Mouse (Mus musculus): Measurements from ENCODE around the gene Cep85l. TPM values are rescaled to one million over a fixed set of nuclear protein-coding genes. Genes with fewer than 3 reads are reported as not detected.
A peak's percentile ranks its signal among the peaks of the same experiment; 100 is the strongest.

The Cep85l gene
- polyA plus RNA-seq, 1 experiment from 2014 or later: 3.8 TPM

DNA sequence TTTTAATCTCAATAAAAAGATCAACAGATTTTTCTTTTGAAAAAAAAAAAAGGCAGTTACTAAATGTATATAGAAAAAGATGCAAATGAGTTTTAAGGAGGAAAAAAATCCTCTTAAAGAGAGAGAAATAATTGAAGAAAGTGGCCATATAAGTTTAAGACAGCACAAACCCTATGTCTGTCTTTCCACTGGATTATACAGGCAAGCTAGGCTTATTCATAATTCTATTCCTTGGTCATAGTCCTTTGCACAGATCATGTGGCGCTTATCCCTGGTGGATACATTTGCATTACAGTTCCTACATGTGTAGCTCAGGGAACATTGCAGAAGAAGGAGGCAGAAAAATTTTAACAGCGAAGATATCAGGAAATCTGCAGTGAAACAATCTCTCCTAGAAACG lies 73.1 kb downstream of the Cep85l start:
- Histone ChIP-seq H3K9me3 (ENCODE audit: control insufficient read depth, low read length) (no peaks in the 10 kb centered on the region), H3K4me1 (ENCODE audit: control insufficient read depth, insufficient read depth, low read length) (no peaks in the 10 kb centered on the region), H3K27ac (ENCODE audit: low read depth, low read length) (no peak overlapping the region), H3K36me3 (ENCODE audit: control insufficient read depth, insufficient read depth, low read length) (no peaks in the 10 kb centered on the region), H3K9ac (ENCODE audit: low read length) (no peak overlapping the region), H3K4me3 (ENCODE audit: low read depth, low read length) (no peak overlapping the region), H3K4me2 (no peak overlapping the region), H3K27me3 (ENCODE audit: control insufficient read depth, insufficient read depth, low read length) (no peaks in the 10 kb centered on the region)
- 87% methylated on average over 3 of the region's 3 CpGs for WGBS
- ATAC-seq (ENCODE audit: low FRiP score): no peak
- DNase-seq (ENCODE audit: low spot score, missing footprints): peak; percentile 61

DNA sequence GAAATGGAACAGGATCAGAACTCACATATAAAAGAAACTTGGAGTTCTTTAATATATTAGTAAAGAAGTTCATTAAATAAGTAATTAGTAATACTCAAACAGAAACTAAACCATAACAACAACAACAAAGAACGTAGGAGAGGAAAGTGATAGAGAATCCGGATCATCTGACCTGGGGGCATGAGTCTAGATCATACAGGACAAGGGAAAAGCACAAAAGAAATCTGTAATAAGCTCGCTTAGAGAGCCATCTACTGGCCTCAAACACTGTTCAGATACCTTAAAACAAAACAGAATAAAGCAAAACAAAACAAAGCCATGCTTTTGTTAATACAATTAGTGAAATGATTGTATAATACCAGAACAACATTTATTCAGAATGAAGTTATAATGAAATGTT lies 73.9 kb downstream of the Cep85l start:
- H3K4me1 ChIP-seq (ENCODE audit: control insufficient read depth, insufficient read depth, low read length): no peaks in the 10 kb centered on the region
- ATAC-seq (ENCODE audit: low FRiP score) (0 out of 2 replicates have a peak, but pooled peaks have one; percentile 44), DNase-seq (ENCODE audit: low spot score, missing footprints) (peak; percentile 57)
- 58% methylated on average over 3 of the region's 3 CpGs for WGBS
- no peaks in the 10 kb centered on the region for H3K27me3 ChIP-seq (ENCODE audit: control insufficient read depth, insufficient read depth, low read length)
- H3K27ac ChIP-seq (ENCODE audit: low read depth, low read length): no peak overlapping the region
- no peak overlapping the region for H3K9ac ChIP-seq (ENCODE audit: low read length)
- H3K4me3 ChIP-seq (ENCODE audit: low read depth, low read length): no peak overlapping the region
- H3K36me3 ChIP-seq (ENCODE audit: control insufficient read depth, insufficient read depth, low read length): no peaks in the 10 kb centered on the region
- H3K9me3 ChIP-seq (ENCODE audit: control insufficient read depth, low read length): no peaks in the 10 kb centered on the region
- H3K4me2 ChIP-seq: no peak overlapping the region

DNA sequence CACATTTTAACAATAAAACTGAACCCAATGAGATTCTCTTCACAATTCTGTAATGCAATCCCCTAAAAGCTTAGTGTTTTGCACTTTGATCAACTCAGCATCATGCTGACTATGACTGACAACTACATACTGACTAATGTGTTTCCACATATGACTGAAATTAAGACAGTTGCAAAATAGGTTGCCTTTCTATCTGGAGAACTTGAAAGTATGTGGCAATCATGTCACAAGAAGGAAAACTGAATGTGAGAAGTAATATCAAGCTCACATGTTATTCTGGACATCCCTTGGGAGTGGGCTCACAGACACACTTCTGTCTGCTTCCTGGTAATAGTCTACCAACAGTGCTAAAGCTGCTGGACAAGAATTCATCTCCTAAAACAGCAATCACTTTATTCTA lies 94.6 kb downstream of the Cep85l start:
- Histone ChIP-seq H3K4me1 (ENCODE audit: control insufficient read depth, insufficient read depth, low read length) (no peaks in the 10 kb centered on the region), H3K4me3 (ENCODE audit: low read depth, low read length) (no peak overlapping the region), H3K27me3 (ENCODE audit: control insufficient read depth, insufficient read depth, low read length) (no peaks in the 10 kb centered on the region), H3K9me3 (ENCODE audit: control insufficient read depth, low read length) (no peaks in the 10 kb centered on the region), H3K4me2 (no peak overlapping the region), H3K36me3 (ENCODE audit: control insufficient read depth, insufficient read depth, low read length) (no peaks in the 10 kb centered on the region), H3K27ac (ENCODE audit: low read depth, low read length) (no peak overlapping the region), H3K9ac (ENCODE audit: low read length) (no peak overlapping the region)
- ATAC-seq (ENCODE audit: low FRiP score): no peak
- DNase-seq (ENCODE audit: low spot score, missing footprints): peak; percentile 23

DNA sequence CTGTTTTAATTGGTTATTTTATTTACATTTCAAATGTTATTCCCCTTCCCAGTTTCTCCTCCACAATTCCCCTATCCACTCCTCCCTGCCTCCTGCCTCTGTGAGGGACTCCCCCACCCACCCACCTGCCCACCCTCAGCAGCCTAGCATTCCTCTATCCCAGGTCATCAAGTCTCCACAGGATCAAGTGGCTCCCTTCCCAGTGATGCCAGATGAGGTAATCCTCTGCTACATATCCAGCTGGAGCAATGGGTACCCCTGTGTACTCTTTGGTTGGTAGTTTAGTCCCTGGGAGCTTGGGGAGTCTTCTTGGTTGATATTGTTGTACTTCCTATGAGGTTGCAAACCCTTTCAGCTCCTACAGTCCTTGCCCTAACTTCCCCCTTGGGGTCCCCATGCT lies 107.5 kb downstream of the Cep85l start:
- ATAC-seq (ENCODE audit: low FRiP score): no peak
- DNase-seq (ENCODE audit: low spot score, missing footprints): peak; percentile 26

DNA sequence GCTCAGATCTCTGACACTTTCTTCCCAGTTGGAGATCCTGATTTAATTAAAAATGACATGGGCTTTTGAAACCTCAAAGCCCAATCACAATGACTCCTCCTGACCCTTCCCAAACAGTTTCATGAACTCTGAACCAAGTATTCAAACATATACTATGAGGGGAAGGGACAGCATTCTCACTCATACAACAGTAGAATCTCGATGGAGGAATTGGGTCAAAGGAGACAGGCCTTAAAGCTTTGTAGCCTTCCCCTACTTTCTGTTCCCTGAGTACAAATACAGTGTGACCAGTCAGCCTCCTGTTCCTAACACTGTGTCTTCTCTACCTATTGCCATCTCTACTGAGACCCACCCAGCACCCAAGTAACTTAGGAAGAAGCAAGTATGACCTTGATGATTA lies 117.7 kb downstream of the Cep85l start:
- ATAC-seq (ENCODE audit: low FRiP score): no peak
- Histone ChIP-seq H3K27ac (ENCODE audit: low read depth, low read length) (no peak overlapping the region), H3K4me1 (ENCODE audit: control insufficient read depth, insufficient read depth, low read length) (no peaks in the 10 kb centered on the region), H3K9ac (ENCODE audit: low read length) (no peak overlapping the region), H3K36me3 (ENCODE audit: control insufficient read depth, insufficient read depth, low read length) (no peaks in the 10 kb centered on the region), H3K9me3 (ENCODE audit: control insufficient read depth, low read length) (no peaks in the 10 kb centered on the region), H3K4me2 (no peak overlapping the region), H3K27me3 (ENCODE audit: control insufficient read depth, insufficient read depth, low read length) (no peaks in the 10 kb centered on the region), H3K4me3 (ENCODE audit: low read depth, low read length) (no peak overlapping the region)
- DNase-seq (ENCODE audit: low spot score, missing footprints): peak; percentile 71
- WGBS: 36% methylated on average over 1 of the region's 1 CpGs

More for the DNA sequence above, 107.5 kb downstream of the Cep85l start:
- no peak overlapping the region for H3K4me3 ChIP-seq (ENCODE audit: low read depth, low read length)
- H3K9me3 ChIP-seq (ENCODE audit: control insufficient read depth, low read length): no peaks in the 10 kb centered on the region
- H3K4me1 ChIP-seq (ENCODE audit: control insufficient read depth, insufficient read depth, low read length): no peaks in the 10 kb centered on the region
- H3K27ac ChIP-seq (ENCODE audit: low read depth, low read length): no peak overlapping the region
- H3K9ac ChIP-seq (ENCODE audit: low read length): no peak overlapping the region
- no peak overlapping the region for H3K4me2 ChIP-seq
- H3K36me3 ChIP-seq (ENCODE audit: control insufficient read depth, insufficient read depth, low read length): no peaks in the 10 kb centered on the region
- no peaks in the 10 kb centered on the region for H3K27me3 ChIP-seq (ENCODE audit: control insufficient read depth, insufficient read depth, low read length)

DNA sequence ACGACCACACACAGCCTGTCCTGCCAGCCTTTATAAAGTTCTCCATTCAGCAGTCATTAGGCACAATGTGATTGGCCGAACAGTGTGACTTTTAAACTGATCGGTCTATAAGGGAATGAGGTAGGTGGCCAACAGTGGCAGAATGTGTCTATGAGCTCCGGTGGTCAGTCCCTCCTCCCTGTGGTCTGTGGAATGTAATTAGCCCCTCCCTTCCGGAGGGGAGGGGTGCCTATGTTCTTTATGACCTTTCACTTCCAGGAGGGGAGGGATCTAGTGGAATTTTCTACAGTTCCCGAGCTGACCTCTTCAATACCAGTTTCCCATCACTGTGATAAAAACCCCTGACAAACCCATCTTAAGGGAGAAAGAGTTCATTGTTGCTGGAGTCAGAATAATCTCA lies 144.4 kb downstream of the Cep85l start:
- H3K9ac ChIP-seq (ENCODE audit: low read length): no peak overlapping the region
- WGBS: 72% methylated on average over 6 of the region's 6 CpGs
- no peaks in the 10 kb centered on the region for H3K36me3 ChIP-seq (ENCODE audit: control insufficient read depth, insufficient read depth, low read length)
- no peaks in the 10 kb centered on the region for H3K4me1 ChIP-seq (ENCODE audit: control insufficient read depth, insufficient read depth, low read length)
- H3K9me3 ChIP-seq (ENCODE audit: control insufficient read depth, low read length): no peaks in the 10 kb centered on the region
- no peak overlapping the region for H3K4me2 ChIP-seq
- ATAC-seq (ENCODE audit: low FRiP score): no peak
- no peak for DNase-seq (ENCODE audit: low spot score, missing footprints)
- H3K27me3 ChIP-seq (ENCODE audit: control insufficient read depth, insufficient read depth, low read length): no peaks in the 10 kb centered on the region
- H3K27ac ChIP-seq (ENCODE audit: low read depth, low read length): no peak overlapping the region
- no peak overlapping the region for H3K4me3 ChIP-seq (ENCODE audit: low read depth, low read length)

DNA sequence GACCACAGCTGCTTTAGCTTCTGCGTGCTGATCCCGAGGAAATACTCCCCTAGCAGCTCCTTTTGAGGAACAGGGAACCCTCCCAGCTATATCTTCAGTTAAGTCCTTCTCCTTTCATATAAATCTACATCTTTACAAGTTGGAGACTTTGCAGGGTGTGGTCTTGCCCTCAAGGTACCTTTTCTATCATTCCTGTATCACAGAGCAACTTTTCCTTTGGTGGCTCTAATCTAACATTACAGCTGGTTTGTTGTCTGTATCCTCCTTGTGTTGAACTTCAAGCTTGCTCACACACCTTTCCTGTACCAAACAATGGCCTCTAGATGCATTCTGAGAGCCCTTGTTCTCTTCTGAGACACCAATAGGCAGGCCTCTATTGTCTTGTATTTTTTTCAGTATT lies 145.1 kb downstream of the Cep85l start:
- Histone ChIP-seq H3K27ac (ENCODE audit: low read depth, low read length) (no peak overlapping the region), H3K27me3 (ENCODE audit: control insufficient read depth, insufficient read depth, low read length) (no peaks in the 10 kb centered on the region), H3K4me3 (ENCODE audit: low read depth, low read length) (no peak overlapping the region), H3K9ac (ENCODE audit: low read length) (no peak overlapping the region), H3K9me3 (ENCODE audit: control insufficient read depth, low read length) (no peaks in the 10 kb centered on the region), H3K4me1 (ENCODE audit: control insufficient read depth, insufficient read depth, low read length) (no peaks in the 10 kb centered on the region), H3K36me3 (ENCODE audit: control insufficient read depth, insufficient read depth, low read length) (no peaks in the 10 kb centered on the region), H3K4me2 (no peak overlapping the region)
- no peak for DNase-seq (ENCODE audit: low spot score, missing footprints)
- no peak for ATAC-seq (ENCODE audit: low FRiP score)
- WGBS: 90% methylated on average over 2 of the region's 2 CpGs

DNA sequence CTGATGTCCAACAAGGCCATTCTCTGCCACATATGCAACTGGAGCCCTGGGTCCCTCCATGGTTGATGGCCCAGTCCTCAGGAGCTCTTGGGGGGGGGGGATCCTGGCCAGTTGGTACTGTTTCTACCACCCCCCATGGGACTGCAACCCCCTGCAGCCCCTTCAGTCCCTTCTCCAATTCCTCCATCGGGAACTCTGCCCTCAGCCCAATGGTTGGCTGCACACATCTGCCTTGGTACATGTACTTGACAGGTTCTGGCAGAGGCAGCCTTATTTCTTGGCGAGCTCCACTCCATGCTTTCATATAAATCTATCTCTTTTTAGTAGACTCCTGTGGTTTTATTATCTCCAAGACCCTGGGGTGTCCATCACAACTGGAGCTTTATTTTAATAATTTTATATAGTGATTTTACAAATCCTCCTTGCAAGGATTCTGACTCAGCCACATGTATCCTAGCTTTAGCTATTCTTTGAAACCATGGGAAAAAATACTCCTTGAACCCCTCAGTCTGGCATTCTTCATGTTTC lies 145.6 kb downstream of the Cep85l start:
- Histone ChIP-seq H3K4me2 (no peak overlapping the region), H3K36me3 (ENCODE audit: control insufficient read depth, insufficient read depth, low read length) (no peaks in the 10 kb centered on the region), H3K4me3 (ENCODE audit: low read depth, low read length) (no peak overlapping the region), H3K27me3 (ENCODE audit: control insufficient read depth, insufficient read depth, low read length) (no peaks in the 10 kb centered on the region), H3K9me3 (ENCODE audit: control insufficient read depth, low read length) (no peaks in the 10 kb centered on the region), H3K27ac (ENCODE audit: low read depth, low read length) (no peak overlapping the region), H3K4me1 (ENCODE audit: control insufficient read depth, insufficient read depth, low read length) (no peaks in the 10 kb centered on the region), H3K9ac (ENCODE audit: low read length) (no peak overlapping the region)
- ATAC-seq (ENCODE audit: low FRiP score) (no peak), DNase-seq (ENCODE audit: low spot score, missing footprints) (no peak)
- WGBS: 86% methylated on average over 2 of the region's 2 CpGs

DNA sequence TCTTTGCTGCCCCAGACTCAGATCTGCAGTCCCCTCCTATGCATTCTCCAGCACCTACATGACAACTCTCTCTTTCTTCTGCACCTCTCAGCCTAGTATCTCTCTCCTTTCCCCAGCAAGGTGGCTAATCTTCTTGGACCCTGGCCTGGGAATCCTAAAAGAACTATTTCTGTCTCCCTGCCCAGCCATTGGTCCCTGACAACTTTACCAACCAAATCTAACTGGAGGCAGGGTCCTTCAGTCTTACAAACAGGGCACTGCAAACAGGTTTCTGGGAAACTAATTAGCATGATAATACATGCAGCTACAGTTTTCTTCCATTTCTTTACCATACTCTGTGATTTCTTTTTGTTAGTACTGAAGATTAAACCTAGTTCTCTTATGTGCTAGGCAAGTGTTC lies 148.9 kb downstream of the Cep85l start:
- no peaks in the 10 kb centered on the region for H3K4me1 ChIP-seq (ENCODE audit: control insufficient read depth, insufficient read depth, low read length)
- no peaks in the 10 kb centered on the region for H3K36me3 ChIP-seq (ENCODE audit: control insufficient read depth, insufficient read depth, low read length)
- H3K4me2 ChIP-seq: no peak overlapping the region
- no peak overlapping the region for H3K9ac ChIP-seq (ENCODE audit: low read length)
- DNase-seq (ENCODE audit: low spot score, missing footprints) (no peak), ATAC-seq (ENCODE audit: low FRiP score) (no peak)
- H3K27ac ChIP-seq (ENCODE audit: low read depth, low read length): no peak overlapping the region
- no peaks in the 10 kb centered on the region for H3K27me3 ChIP-seq (ENCODE audit: control insufficient read depth, insufficient read depth, low read length)
- H3K4me3 ChIP-seq (ENCODE audit: low read depth, low read length): no peak overlapping the region
- H3K9me3 ChIP-seq (ENCODE audit: control insufficient read depth, low read length): no peaks in the 10 kb centered on the region

DNA sequence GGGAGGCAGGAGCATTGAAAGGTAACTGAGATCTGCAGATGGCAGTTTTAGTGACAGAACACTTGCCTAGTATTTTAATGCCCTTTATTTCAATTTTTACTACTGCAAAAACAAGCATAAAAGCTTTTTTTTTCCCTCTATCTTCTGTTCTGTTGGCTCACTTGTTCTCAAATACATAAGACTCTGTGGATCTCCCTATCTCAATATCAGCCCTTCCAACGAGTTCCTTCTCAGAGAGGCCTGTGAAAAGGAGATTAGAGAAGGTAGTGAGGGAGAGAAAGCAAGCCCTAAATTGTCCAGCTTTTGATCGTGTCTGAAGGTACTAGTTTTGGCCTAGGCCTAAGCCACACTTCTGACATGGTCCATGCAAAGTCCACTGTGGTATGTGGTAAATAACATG lies 150.6 kb downstream of the Cep85l start:
- no peak overlapping the region for H3K4me3 ChIP-seq (ENCODE audit: low read depth, low read length)
- ATAC-seq (ENCODE audit: low FRiP score) (no peak), DNase-seq (ENCODE audit: low spot score, missing footprints) (no peak)
- H3K9me3 ChIP-seq (ENCODE audit: control insufficient read depth, low read length): no peaks in the 10 kb centered on the region
- no peak overlapping the region for H3K4me2 ChIP-seq
- H3K36me3 ChIP-seq (ENCODE audit: control insufficient read depth, insufficient read depth, low read length): no peaks in the 10 kb centered on the region
- no peaks in the 10 kb centered on the region for H3K4me1 ChIP-seq (ENCODE audit: control insufficient read depth, insufficient read depth, low read length)
- no peaks in the 10 kb centered on the region for H3K27me3 ChIP-seq (ENCODE audit: control insufficient read depth, insufficient read depth, low read length)
- H3K27ac ChIP-seq (ENCODE audit: low read depth, low read length): no peak overlapping the region
- WGBS: 64% methylated on average over 2 of the region's 2 CpGs
- no peak overlapping the region for H3K9ac ChIP-seq (ENCODE audit: low read length)
